Mouse (Mus musculus) leukemia stem cell, adult 10-12 weeks (primary cell): ENCODE results near the gene Asgr1. TPM values are rescaled to one million over a fixed set of nuclear protein-coding genes. Genes with fewer than 3 reads are reported as not detected.

ENCODE experiments used
- polyA plus RNA-seq: library from polyadenylated mRNA; stranded (reverse); fragments of >175 nt; gene quantifications from 2 replicates; pipeline ENCODE4 v1.2.3, GENCODE M21; 2012; ENCODE audit warnings: low replicate concordance

Asgr1 gene
- not detected in 2 replicates for polyA plus RNA-seq

DNA sequence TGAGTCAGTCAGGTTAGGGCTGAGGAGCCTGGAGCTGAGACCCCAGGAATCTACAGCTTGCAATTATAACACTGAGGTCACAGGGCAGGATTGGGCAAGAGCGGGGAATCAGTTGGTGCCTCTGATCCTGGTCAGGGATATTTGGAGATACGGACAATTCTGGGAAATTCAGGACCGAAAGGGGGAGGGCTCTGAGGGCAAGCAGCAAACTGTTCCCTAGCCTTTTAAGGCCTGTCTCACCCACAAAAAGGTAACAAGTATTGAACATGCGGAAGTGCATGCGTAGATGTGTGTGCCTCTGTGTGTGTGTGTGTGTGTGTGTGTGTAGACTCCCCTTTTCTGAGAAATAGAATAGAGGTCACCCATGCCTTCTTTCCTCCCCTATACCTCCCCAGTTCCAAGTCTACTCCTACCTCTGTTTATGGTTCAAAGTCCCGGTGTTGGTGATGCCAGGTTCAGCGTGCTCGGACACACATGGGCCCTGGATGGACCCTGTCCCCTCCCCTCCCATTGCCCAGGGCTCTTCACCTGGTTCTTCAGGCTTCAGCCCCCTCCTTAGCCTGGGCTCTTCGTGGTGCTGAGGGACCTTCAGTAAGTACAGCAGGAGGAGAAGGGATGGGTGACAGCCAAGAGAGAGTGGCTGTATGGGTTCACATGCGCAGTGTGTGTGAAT, at the start of gene Asgr1:
Asgr1 (plus strand) TSS at position 188 of the 673 bp plus-strand sequence.

GRCm38 (mm10) chr11:70014880-70015558, 38.9 kb upstream of the Asgr1 start, which contains the start of gene Acadvl:
Gene Acadvl (minus strand): TSS chr11:70015411.

GRCm38 (mm10) chr11:70016669-70017068, 37.2 kb upstream of the Asgr1 start, which contains the start of gene Dlg4:
Gene Dlg4 (plus strand): TSS chr11:70016942.

GRCm38 (mm10) chr11:70091986-70092783, 38.3 kb downstream of the Asgr1 start, which contains the start of gene Asgr2:
Gene Asgr2 (plus strand): TSS chr11:70092644.

Other genes starting within 250 kb of the Asgr1 start
- not detected in 2 replicates for gene Tmem102, start 248.5 kb upstream of the Asgr1 start, polyA plus RNA-seq
- 0.07 TPM in 1 of 2 replicates, not detected in the other for gene Gm39566, start 238.8 kb upstream of the Asgr1 start, polyA plus RNA-seq
- gene Spem2, start 235.6 kb upstream of the Asgr1 start, polyA plus RNA-seq = not detected in 2 replicates
- gene Spem1, start 231.9 kb upstream of the Asgr1 start, polyA plus RNA-seq = not detected in 2 replicates
- gene Nlgn2, start 216.3 kb upstream of the Asgr1 start, polyA plus RNA-seq = 3.7 and 5.0 TPM in 2 replicates
- 531 and 1,176 TPM in 2 replicates for gene Tmem256, start 215.6 kb upstream of the Asgr1 start, polyA plus RNA-seq
- gene Plscr3, start 207.7 kb upstream of the Asgr1 start, polyA plus RNA-seq = 64.9 and 78.2 TPM in 2 replicates
- 2.0 and 2.3 TPM in 2 replicates for gene Tnk1, start 195.4 kb upstream of the Asgr1 start, polyA plus RNA-seq
- gene Tmem95, start 176.1 kb upstream of the Asgr1 start, polyA plus RNA-seq = not detected in 2 replicates
- 1.4 and 2.2 TPM in 2 replicates for gene Kctd11, start 172.7 kb upstream of the Asgr1 start, polyA plus RNA-seq
- gene Acap1, start 158.5 kb upstream of the Asgr1 start, polyA plus RNA-seq = 28.9 and 53.7 TPM in 2 replicates
- 0.18 and 0.33 TPM in 2 replicates for gene 2810408A11Rik, start 153.1 kb upstream of the Asgr1 start, polyA plus RNA-seq
- 131 and 182 TPM in 2 replicates for gene Neurl4, start 153.0 kb upstream of the Asgr1 start, polyA plus RNA-seq
- 157 and 339 TPM in 2 replicates for gene Gps2, start 140.2 kb upstream of the Asgr1 start, polyA plus RNA-seq
- gene Eif5a, start 132.1 kb upstream of the Asgr1 start, polyA plus RNA-seq = 1,855 and 2,103 TPM in 2 replicates
- 0.99 TPM in 1 of 2 replicates, not detected in the other for gene Ybx2, start 118.3 kb upstream of the Asgr1 start, polyA plus RNA-seq
- gene Slc2a4, start 105.9 kb upstream of the Asgr1 start, polyA plus RNA-seq = 2.4 and 14.7 TPM in 2 replicates
- 0.62 TPM in 1 of 2 replicates, not detected in the other for gene Cldn7, start 89.3 kb upstream of the Asgr1 start, polyA plus RNA-seq
- 151 and 407 TPM in 2 replicates for gene Ctdnep1, start 72.9 kb upstream of the Asgr1 start, polyA plus RNA-seq
- gene Elp5, start 71.6 kb upstream of the Asgr1 start, polyA plus RNA-seq = 7.0 and 11.8 TPM in 2 replicates
- 126 and 157 TPM in 2 replicates for gene Gabarap, start 62.9 kb upstream of the Asgr1 start, polyA plus RNA-seq
- gene Phf23, start 58.3 kb upstream of the Asgr1 start, polyA plus RNA-seq = 43.8 and 51.3 TPM in 2 replicates
- 32.3 and 38.3 TPM in 2 replicates for gene Dvl2, start 53.5 kb upstream of the Asgr1 start, polyA plus RNA-seq
- gene Acadvl, start 38.7 kb upstream of the Asgr1 start, polyA plus RNA-seq = 24.5 and 26.3 TPM in 2 replicates
- gene Dlg4, start 37.1 kb upstream of the Asgr1 start, polyA plus RNA-seq = 4.8 and 5.4 TPM in 2 replicates
- not detected in 2 replicates for gene Asgr2, start 38.6 kb downstream of the Asgr1 start, polyA plus RNA-seq
- gene Mgl2, start 76.2 kb downstream of the Asgr1 start, polyA plus RNA-seq = not detected in 2 replicates
- 1.8 TPM in 1 of 2 replicates, not detected in the other for gene Clec10a, start 102.1 kb downstream of the Asgr1 start, polyA plus RNA-seq
- 0.42 TPM in 1 of 2 replicates, not detected in the other for gene Slc16a11, start 158.7 kb downstream of the Asgr1 start, polyA plus RNA-seq
- 3.8 and 9.0 TPM in 2 replicates for gene Slc16a13, start 167.0 kb downstream of the Asgr1 start, polyA plus RNA-seq
- gene Bcl6b, start 175.7 kb downstream of the Asgr1 start, polyA plus RNA-seq = 1.2 and 1.5 TPM in 2 replicates
- gene 0610010K14Rik, start 183.8 kb downstream of the Asgr1 start, polyA plus RNA-seq = 33.6 and 74.0 TPM in 2 replicates
- gene Gm21988, start 185.7 kb downstream of the Asgr1 start, polyA plus RNA-seq = 2.5 and 3.1 TPM in 2 replicates
- 27.1 and 102 TPM in 2 replicates for gene Rnasek, start 185.8 kb downstream of the Asgr1 start, polyA plus RNA-seq
- gene Alox12, start 201.3 kb downstream of the Asgr1 start, polyA plus RNA-seq = 0.75 TPM in 1 of 2 replicates, not detected in the other